Mouse (Mus musculus) megakaryocyte-erythroid progenitor cell, adult 5-6 weeks (primary cell): ENCODE measurements around the gene Sfr1. TPM values are rescaled to one million over a fixed set of nuclear protein-coding genes. Genes with fewer than 3 reads are reported as not detected.

ENCODE experiments used
- ATAC-seq: replicated peaks from 2 replicates; pipeline ENCODE4 v1.8.0; 2016; ENCODE audit warnings: mild to moderate bottlenecking, inconsistent platforms; ENCODE audit not compliant: severe bottlenecking, poor library complexity, low FRiP score, low TSS enrichment
- total RNA-seq, 2 experiments: library from RNA; stranded (forward) in 1 of 2; stranded (reverse) in 1 of 2; fragments of 200-1000, 215-1000 nt in 1 of 2; fragments of >200 nt in 1 of 2; fragmentation: Nextera tagmentation in 1 of 2; gene quantifications; 2 replicates each; pipeline ENCODE4 v1.2.3; 2014 to 2017

The Sfr1 gene
- total RNA-seq (2014; fragmentation: Nextera tagmentation) (83.7 and 88.8 TPM in 2 replicates), total RNA-seq (2017) (154 and 178 TPM in 2 replicates)

DNA sequence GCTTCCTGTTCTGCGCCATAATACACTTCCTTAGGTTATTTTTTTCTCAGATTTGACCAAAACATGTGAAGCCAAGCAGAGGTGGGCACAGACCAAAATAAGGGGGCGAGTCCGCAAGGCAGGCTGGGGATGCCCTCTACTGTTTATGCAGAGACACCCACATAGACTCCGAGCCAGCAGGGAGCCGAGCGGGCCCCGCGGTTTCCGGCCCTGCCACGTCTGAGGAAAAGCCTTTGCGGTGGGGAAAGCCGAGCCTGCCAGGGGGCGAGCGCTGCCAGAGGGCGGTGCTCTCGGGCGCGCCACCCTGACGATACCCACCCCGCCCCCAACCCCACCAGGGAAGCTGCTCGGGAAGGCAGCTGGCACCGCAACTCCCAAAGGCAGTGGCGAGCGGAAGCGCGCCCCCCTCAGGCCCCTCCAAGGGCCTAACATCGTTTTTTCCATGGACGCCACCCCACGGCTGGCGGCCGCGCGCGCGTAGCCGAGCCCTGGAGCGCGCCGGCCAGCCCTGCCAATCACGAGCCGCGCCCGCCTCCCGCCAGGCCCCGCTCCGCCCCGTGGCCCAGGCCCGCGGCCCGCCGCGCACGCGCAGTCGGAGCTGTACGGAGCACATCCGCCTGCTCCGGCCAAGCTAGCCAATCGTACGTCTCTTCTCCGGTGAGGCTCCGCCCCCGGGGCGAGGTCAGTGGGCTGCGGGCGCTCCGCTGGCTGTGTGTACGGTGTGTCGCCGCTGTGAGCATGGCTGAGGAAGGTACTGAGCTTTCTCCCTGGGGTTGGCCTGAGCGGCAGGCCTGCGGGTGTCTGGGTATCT, at the start of gene Sfr1:
TSS of gene Sfr1 (plus strand) at position 612 of the 811 bp plus-strand sequence.
- ATAC-seq = peak; percentile 97

DNA sequence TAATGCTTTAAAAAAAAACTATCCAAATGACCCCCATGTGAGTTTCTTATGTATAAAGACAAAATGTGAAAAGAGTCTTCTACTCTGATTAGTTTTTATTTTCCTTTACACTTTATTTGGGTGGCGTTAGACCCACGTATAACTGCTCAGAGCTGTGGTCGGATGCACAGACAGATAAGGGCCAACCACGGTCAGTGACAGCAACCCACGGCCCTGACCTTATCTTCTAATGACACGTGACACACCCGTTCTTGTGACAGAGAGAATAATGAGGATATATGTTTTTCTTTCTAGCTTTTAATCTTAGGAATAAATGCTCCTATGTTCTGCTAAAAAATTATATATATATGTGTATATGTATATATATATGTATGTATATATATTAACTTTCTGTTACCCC, 41.9 kb upstream of the Sfr1 start:
- peak; percentile 75 for ATAC-seq

DNA sequence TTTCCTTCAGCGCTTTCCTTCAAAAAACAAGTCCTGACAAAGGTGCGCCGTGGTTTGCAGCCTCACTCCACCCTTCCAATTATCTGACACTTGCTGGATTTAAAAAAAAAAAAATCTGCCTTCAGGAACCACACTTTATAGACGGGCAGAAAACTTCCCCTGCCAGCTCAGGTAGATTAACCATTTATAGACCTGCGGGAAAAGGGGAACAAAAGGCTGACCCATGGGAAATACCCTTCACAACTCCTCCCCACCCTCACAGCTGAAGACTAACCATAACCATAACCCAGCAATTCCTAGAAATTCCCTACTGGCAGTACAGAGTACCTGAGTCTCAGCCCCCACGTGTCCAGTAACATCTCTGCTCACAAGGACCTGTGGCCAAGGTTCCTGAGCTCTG, 39.5 kb upstream of the Sfr1 start, which contains the start of gene Col17a1:
TSS of gene Col17a1 (minus strand) at position 101 of the 400 bp plus-strand sequence.
- ATAC-seq = no peak

DNA sequence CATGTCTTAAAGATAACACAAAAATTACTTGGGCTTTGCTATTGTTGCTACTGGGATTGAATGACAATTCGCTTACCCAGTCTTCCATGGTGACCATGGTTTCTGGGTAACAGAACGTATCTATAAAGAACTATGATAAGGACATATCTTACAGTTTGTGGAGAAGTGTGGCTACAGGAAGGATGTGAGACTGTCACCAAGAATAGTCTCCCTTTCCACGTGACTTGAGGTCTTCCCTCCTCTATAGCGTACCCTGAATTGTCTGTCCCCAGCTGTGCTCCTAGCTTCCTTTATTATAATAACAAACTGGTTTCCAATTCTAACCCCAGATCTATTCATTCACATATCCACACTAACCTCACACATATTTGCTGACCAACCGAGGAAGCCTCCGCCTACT, 35.8 kb upstream of the Sfr1 start:
- no peak for ATAC-seq

DNA sequence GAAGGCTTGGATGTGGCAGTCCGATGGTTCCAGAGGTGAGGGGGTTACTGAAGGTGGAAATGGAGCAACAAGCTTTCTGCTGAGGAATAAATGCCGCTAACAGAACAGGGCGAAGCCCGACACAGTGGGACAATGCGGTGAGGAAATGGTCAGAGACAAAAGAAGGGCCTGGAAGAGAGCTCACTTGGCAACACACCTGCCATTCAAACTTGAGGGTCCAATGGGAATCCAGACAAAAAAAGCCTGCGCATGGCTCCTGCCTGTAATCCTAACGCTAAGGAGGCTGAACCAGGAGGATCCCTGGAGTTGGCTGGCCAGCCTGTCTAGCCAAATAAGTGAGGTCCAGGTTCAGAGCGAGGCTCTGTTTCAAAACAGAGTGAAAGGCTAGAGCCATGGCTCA, 35.1 kb upstream of the Sfr1 start:
- no peak for ATAC-seq

DNA sequence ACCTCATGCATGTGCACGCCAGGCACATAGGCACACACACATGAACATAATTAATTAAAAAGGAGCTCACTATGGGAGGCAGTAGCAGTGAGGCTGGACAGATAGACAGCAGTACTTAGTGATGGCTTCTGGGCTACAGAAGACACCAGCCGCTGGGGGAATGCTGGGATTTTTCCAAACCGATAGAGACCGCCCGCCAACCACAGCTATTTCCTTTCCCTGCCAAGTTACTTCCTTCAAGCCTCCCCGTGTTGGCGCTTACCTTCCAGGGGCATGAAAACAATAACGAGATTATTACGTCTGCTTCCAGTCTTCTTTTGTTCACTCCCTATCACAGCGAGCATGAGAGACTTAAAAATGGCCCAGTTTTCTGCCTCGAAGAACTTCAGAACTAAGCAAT, 34.4 kb upstream of the Sfr1 start:
- no peak; the same call in 1 of the 2 replicates for ATAC-seq

DNA sequence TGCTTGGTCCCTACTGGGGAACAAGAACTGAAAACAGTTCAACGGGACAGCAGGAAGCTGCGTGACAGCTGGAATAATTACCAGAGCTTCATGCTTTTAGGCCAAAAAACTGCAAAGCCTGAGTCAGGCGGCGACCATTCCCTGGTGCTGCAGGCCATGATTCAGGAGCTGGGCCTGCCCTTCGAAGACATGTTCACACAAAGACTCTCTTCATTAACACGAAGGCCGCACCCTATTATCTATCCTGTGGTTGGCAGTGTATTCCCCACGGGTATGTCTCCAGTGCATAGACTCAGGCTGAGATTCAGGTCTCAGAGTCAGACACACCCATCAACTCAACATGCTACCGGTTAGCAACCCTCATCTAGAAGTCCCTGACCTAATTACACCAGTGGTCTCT, 33.2 kb upstream of the Sfr1 start:
- ATAC-seq = no peak

DNA sequence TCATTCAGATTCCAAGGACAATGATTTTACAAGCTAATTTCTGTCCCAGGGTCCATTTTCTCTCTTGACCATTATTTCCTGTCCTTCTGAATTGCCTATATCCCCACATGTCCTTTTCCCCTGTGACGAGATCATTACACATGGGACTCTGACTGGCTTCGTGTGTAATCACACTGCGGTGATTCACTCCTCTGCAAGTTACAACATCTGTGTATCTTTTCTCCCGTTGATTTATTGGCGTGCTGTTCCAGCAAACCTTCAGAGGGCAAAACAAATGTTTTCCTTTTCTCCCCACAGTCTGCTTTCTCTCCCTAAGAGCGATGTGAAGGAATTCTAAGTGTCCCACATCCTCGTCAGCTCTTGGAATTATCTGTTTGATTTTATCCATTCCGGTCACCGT, 31.7 kb upstream of the Sfr1 start:
- no peak for ATAC-seq

DNA sequence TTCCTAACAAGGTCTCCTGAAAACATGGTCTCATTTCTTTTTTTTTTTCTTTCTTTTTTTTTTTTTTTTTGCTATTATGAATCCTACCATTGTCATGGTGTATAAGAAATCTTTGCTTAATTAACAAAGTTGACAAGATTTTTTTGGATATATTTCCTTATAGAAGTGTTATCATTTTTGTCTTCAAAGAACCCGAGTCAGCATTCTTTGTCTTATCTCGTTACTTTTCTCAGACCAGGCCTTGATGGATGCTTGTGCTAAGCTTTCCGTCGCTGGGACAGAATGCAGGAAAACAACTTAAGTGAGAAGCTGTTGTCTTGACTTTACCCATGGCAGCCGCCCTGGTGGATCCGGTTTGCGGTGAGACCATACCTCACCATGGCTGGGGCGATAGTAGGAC, 31.0 kb upstream of the Sfr1 start:
- ATAC-seq = no peak

DNA sequence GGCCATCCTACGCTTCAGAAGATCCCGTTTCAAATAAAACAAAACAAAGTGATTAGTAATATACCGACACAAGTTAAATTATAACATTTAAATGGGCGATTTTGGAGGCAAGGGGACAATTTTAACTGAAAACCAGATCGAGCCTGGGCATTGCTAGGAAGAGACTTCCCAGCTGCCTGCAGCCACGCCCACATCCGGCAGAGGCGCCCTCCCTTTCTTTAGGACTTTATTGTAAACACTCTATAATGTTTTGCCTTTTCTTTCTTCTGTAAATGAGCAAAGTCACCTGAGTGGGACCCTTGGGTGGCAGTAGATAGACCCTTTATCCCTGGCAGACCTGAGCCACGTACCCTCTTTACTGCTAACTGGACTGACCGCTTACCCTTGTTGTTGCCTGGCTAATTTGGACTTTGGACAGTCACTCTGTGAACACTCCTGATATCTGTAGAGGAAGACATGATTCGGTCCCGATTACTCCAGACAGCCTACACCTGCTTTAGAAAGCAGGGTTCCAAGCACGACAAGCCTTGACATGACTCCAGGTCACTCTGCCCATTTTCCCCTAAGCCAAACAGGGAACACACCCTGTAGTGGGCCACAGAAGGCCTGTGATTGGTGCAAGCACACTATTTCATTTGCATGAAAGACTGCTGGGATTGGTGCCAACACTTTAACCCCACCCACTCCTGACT, 26.3 kb upstream of the Sfr1 start:
- ATAC-seq = no peak

DNA sequence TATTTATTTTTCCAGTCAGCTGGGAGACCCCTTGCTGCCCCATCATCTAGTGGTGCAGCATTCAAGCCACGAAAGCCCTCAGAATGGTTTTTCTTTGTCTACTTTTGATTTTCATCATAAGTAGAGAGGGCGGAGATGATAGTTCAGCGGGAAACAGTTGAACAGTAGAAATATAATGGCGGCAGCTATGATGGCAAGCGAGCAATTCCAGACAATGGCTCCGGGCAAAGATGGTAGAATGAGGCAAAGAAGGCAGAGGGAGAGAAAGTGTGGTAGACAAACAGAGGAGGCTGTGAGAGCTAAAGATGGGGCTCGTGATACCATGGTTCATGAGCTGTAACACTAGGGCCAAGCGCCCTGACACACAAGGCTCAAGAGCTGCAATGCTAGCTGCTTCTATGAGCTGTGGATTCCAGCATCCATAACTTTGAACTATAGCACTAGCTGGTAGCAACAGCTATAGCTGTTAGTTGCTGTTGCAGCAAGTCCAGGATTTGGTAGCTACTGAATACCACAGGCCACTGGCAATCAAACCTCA, 25.6 kb upstream of the Sfr1 start:
- no peak for ATAC-seq

DNA sequence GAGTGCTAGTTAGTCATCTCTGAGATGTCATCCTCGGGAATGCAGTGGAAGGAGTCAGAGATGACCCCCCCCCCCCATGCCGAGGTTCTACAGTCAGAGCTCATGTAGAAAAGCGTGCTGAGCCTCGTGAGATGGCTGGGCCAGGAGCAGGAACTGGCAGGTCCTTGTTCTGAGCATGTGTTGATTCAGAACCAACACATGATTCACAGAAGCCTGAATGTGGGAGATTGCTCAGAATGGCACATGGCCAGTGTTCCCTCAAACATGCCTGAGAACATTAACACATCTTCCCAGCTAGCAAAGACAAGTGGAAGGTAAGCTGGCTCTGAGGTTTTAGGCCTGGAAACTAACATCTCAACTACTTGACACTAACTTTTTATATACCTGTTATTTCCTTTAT, 21.1 kb upstream of the Sfr1 start:
- no peak for ATAC-seq

DNA sequence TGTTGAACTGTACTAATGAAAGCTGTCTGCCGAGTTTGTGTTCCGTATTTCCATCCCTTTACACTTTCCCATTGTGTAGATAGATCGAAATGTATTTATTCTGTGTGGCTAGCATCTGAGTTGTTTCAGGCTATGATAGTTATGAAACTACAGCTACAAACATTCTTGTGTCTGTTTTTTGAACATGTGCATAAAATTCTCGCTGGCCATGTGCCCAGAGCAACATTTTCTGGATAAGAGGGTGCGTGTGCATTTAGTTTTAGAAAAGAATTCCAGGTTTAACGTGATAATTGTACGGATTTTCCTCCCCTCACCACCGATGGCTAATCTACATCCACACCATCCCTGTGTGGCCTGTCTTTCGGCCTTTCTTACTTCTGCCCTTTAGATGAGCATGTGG, 18.0 kb upstream of the Sfr1 start:
- no peak for ATAC-seq

DNA sequence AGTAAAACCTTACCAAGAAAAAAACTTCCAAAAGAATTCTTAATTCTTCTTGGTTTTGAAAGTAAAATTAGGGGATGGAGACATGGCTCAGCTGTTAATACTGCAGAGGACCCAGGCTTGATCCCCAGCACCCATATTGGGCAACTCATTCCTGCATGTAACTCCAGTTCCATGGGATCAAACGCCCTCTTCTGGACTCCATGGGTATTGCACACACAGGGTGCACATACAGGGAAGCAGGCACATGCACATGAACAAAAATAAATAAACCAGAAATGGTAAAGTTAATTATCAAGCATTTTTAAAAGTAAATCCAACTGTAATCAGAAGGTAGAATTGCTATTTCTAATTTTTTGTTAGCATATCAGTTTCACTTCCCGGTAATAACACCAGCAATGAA, 15.3 kb upstream of the Sfr1 start:
- no peak for ATAC-seq

DNA sequence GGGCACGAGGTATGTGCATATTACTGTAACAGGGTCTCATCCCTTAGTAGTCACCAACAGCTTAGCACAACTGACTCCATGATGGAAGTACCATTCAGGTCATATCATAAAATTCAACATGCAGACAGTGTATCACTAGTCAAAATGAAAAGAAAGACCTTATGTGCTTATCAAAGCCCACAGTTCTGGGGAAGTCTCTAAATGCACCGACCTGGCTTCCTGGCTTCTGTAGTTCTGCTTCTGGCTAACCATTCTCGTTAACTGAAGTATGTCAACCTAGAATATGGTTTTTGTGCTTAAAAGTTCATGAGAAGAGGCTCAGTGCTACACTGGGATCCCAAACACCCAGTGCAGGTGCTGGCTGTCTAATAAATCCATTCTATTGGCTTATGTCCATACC, 12.3 kb upstream of the Sfr1 start:
- ATAC-seq = no peak

DNA sequence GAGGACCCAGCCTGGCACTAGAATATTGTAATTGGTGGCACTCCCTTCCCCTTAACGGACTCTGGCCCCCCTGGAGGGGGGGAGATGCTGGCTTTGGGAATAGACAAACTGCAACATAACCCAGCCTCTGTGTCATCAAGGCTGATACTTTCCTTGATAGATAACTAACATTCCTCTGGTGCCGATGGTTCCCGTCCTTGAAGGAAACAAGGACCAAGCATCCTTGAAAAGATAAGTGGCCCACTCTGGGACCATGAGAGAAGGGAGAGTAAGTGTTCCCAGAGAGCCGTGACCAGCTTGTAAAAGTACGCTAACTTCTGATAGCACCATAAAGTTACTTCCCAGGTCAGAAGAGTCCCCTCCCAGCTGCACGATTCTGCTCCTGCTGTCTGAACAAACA, 9.0 kb upstream of the Sfr1 start:
- no peak for ATAC-seq

DNA sequence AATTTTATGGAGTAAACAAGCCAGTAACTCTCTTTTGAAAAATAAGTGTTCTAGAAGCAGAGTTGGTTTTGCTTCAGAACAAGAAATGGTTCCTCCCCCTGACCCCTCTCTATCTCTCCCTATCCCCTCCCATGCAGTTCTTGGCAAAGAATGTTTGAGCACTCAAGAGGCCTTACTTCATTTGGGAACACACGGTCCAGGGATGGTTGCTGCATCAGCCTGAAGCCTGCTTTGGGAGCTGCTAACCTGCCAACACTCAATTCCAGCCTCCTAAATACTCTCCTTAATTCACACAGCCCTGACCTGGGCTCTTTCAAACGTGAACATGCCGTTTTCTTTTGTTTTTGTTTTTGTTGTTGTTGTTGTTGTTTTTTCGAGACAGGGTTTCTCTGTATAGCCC, 6.6 kb upstream of the Sfr1 start:
- ATAC-seq = no peak

DNA sequence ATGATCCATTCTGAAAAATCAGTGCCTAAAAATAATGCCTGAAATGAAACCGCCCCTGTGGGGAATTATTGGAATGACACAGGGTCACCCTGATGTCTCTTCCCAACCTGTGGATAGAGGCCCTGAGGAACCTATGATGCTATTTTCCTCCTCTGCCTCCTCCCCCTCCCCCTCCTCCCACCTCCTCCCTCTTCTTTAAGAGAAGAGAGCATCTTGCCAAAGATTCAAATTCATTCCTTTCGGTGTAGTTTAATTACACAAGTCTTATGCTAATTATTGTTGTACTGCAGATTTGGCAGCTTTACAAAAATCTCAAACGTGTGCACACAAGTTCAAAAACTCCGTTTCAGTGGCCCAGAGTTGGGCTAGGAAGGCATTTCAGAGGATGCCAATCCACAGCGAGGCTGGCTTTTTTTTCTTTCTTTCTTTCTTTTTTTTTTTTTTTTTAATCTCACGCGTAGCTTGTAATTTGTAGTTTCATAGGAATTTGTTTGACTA, 5.8 kb upstream of the Sfr1 start:
- no peak for ATAC-seq

DNA sequence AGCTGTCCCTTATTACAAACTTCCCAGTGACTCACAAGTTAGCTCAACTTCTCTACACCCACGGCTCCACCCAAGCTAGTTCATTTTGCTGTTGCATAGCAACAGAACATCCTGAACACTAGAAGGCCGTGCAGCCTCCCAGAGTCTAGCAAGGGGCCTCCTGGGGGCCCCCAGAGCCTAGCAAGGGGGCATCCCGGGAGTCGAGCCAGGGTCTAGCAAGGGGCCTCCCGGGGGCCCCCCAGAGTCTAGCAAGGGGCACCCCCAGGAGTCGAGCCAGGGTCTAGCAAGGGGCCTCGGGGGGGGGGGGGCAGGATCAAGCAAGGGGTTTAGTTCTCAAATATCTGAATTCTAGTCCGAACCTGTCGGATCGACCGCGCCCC, 801 bp upstream of the Sfr1 start:
- ATAC-seq = peak; percentile 64

DNA sequence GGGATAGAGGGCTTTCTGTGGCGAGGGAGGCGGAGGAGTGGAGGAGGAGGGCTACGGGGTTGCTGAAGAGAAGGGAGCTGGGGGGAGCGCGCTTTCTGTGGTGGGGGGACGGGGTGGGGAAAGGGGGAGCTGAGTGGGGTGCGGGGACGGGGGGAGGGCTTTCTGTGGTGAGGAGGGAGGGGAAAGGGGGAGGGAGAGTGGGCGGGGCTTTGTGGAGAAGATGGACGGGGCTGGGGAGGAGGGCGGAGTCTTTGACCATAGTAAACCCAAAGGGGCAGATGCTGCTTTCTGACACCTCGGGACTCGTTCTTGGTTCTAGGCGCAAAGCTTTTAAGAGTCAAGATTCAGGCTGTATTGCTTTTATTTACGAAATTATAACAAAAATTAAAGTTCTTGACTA, 449 bp downstream of the Sfr1 start:
- no peak for ATAC-seq

DNA sequence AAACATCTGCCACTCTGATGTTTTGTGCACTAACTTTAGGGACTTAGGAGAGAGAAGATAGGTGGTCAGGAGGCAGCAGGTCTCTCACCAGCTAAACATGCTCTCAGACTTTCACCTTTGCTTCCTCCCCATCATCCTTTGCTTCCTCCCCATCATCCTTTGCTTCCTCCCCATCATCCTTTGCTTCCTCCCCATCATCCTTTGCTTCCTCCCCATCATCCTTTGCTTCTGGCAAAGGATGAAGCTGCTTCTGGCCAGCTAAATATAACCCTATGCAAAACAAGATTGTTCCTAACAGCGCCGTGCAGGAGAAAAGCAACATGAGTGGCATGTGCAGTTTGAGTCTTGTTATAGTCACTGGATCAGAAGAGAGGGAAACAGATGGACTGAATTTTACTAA, 15.6 kb downstream of the Sfr1 start:
- ATAC-seq = no peak
